Mouse (Mus musculus): ENCODE results near the gene 1700013H16Rik. TPM values are rescaled to one million over a fixed set of nuclear protein-coding genes. Genes with fewer than 3 reads are reported as not detected.
"Not testable (repeated sequence)": the region's sequence is repeated elsewhere in the genome, so short reads cannot be mapped to it uniquely, and the experiment has no call there.

Gene 1700013H16Rik
- not detected in 2 replicates for polyA plus RNA-seq (2012; rRNA removed)

DNA sequence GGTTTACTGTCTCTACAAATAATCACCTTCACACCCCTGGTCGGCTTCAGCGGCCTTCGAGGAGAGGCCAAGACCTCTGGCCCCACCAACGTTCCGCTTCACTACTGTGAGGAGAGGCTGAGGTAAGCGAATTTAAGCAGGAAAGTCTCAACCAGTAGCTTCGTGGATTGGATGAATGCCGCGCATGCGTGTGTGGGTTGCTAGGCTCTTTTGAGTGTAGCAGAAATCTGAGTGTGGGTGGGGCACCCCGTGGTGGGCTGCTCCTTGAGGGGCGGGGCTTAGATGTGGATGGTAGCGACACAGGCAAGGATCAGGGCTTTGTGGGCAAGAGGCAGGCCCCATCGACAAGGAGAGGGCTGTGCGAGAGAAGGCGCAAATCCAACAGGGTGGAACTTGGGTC, at the start of gene 1700013H16Rik:
Gene 1700013H16Rik (minus strand): TSS at position 96 of the 400 bp plus-strand sequence.
- no peak for DNase-seq (ENCODE audit: low spot score)

DNA sequence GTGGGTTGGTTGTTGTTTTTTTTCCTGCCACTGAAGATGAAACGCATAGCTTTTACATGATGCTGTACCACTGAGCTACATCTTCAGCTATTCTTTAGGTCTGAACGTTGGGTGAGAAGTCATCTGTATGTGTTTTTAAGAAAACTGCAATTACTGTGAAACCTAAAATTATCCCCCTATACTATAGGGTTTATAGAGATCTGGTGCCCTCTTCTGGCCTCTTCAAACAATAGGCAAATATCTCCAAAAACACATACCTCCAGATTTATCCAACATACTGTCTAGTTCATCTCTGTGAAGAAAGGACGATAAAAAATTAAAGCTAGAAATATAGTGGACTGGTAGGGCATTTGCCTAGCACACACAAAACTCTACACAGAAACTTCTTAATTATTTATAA, 41.4 kb upstream of the 1700013H16Rik start:
- no peak for DNase-seq (ENCODE audit: low spot score)

DNA sequence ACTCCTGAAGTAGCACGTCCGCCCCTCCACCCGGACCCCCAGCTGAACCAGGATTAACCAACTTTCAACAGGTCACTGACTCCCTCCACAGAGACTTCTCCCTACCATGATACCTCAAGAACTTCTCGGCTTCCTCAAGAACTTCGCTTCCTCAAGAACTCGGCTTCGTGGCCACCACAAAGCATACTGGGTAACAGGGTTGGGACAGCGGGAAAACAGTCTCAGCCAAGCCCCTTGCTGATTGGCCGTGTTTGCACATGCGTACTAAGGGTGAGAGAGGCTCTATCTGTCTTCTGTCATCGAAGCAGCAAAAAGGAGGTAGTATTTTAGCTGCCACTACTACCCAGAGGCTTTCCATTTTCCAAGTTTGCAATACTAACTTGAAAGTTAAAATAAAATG, 39.9 kb upstream of the 1700013H16Rik start, which contains the start of gene Xlr:
Gene Xlr (minus strand): TSS at position 188 of the 400 bp plus-strand sequence.
- not testable (repeated sequence) for DNase-seq (ENCODE audit: low spot score)

DNA sequence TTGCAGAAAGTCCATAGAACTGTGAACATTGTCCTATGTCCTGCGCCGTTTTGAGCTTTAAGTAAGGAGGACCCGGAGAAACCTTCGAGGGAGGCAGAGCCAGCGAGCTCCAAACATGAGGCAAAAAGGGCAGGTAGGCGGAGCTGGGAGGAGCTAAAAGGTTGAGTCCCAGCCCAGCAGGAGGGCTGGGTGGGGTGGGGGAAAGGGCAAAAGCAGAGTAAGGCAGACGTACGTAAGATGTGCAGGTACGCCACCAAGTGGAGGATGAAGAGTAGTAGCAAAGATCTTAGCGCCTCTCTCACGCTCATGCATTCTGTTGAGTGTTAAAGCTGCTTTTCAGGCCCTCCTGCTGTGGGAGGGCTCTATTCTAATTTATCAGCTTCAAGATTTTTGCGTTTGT, 18.6 kb upstream of the 1700013H16Rik start, which contains the start of gene Zfp36l3:
Gene Zfp36l3 (minus strand): TSS at position 119 of the 400 bp plus-strand sequence.
- no peak for DNase-seq (ENCODE audit: low spot score)

DNA sequence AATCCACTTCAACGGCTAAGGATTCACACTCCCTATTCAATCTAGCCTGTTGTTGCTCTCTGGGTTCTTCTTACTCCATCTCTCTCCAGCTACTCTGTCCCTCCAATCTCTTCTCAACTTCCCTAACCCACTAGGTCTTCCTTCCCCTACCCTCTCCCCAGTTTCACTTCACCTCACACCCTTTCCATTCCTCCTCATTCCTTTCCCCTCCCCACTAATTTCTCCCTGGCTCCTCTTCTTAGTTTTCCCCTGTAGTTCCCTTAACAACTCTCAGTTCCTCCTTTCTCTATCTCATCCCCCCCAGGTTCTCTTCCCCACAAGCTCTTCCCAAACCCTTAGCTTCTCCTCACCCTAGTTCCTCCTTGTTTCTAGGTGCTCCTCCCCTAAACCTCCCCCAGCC, 4.8 kb downstream of the 1700013H16Rik start:
- no peak for DNase-seq (ENCODE audit: low spot score)

DNA sequence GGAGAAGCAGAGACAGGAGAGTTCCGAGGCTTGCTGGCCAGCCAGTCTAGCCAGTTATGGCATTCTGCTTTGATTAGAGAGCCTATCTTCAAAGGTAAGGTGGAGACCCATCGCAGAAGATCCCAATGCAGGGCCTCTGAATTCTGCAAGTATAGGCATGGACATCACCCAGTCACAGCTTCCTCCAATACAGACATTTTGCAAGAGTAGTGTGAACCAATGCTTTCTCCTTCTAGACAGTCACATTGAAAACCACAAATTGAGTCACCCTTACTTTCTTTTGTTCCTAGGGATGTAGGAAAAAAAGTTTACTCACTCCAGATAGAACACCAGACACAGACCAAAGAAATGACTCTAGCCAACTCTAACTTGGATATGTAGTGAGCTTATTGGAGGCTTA, 28.7 kb downstream of the 1700013H16Rik start:
- no peak for DNase-seq (ENCODE audit: low spot score)

DNA sequence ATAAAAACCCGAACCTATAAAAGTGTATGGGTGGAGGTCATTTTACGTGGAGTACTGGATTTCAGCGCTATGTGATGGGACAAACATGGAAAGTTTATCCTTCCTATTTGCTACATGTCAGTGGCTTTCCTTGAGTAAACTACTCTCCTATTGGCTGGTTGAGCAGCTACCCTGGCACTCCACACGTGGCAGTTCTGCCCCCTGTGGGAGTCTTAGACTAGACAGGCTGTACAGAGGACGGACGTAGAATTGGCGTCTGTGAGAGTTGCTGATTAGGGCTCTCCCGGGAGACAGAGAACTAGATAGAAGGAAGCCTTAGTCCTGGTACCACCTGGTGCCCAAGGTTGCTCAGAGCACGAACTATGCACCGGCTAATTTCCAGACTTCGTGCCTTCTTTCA, 33.0 kb downstream of the 1700013H16Rik start, which contains the start of gene 4930502E18Rik:
Gene 4930502E18Rik (plus strand): TSS at position 231 of the 400 bp plus-strand sequence.
- DNase-seq (ENCODE audit: low spot score) = no peak

DNA sequence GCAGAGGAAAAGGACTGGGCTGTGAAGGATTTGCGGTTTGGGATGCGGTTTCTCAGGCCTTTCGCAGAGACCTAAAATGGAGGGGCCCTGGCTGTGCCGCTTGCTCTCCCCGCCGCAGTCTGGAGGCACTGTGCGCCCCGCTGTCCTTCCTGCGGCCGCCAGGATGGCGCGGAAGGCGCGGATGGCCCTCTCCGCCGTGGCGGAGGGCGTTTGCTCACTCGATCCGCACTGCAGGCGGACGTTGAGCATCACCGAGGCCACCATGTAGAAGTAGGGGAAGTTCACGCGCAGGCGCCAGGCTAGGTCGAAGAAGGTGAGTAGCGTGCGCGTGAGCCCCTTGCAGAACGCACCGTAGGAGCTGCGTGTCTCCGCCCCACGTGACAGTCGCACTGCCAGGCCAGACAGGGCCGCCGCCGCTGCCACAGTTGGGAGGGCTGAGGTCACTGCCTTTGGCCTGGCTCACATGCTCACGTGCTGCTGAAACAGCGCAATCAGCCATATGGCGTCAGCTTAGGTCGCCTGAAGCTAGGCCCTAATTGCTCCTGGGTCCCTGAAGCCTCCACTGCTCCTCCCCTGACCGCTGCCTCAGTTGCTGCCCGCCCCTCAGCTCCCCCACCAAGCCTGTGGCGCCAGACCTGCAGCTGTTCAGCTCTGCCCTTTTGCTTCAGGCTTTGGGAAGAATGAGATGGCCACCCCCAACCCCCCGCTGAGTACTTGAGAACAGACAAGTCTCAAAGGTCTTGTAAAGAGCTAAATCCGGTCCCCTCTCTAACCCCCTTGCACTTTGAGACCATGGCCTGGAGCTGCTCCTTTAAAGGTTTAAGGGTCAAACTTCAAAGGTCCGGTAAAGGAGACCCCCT, 41.1 kb downstream of the 1700013H16Rik start:
- DNase-seq (ENCODE audit: low spot score) = no peak

DNA sequence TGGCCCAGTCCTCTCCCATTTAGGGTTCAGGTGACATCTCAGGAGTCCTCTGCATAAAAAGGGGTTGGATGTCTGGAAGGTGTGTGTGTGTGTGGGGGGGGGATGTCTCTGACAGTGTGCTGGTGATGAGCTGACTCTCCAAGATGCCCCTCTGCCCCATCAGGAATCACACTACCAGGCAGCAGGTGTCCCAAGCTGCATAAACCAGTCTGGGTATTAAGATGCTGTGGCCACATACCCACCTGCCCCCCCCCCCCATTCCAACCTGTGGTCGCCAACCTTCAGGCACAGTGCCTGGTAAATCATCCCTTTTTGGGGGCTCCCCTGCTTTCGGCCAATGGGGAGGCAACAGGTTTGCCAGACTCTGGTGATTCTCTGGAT, 41.7 kb downstream of the 1700013H16Rik start:
- DNase-seq (ENCODE audit: low spot score) = no peak

DNA sequence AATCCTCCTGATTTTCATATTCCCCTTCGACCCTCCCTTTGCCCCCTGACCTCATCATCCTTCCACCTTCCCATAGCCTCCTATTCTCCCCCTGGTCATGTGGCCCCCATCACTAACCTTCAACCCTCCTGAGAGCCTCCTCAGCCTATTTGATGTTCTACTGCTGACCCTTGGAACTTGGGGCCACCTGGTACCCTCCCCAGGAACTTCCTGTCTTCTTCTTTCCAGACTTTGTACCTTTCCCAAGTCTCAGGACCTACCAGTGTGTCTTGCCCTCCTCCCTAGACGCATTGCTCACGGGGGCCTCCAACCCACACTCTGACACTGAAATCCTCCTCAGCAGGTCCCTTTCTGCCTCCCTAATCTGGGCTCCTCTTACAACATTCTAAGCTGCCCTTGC, 55.0 kb downstream of the 1700013H16Rik start:
- DNase-seq (ENCODE audit: low spot score) = no peak

DNA sequence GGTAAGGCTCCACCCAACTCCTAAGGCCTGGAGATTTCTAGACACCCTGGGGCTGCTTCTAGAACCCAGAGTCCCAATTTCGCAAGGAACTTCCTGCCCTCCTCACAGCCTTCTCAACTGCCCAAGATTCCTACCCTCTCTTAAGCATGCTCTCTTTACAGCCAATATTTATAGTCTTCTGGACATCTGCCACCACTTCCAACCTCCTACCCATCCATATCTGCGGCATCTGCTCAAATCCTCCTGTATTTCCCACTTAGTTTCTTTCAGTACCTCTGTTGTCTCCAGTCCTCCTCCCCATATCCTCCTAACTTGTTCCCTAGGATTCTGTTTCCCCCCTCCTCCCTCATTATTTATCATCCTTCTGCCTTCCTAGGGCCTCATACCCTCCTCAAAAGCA, 58.4 kb downstream of the 1700013H16Rik start:
- no peak for DNase-seq (ENCODE audit: low spot score)

DNA sequence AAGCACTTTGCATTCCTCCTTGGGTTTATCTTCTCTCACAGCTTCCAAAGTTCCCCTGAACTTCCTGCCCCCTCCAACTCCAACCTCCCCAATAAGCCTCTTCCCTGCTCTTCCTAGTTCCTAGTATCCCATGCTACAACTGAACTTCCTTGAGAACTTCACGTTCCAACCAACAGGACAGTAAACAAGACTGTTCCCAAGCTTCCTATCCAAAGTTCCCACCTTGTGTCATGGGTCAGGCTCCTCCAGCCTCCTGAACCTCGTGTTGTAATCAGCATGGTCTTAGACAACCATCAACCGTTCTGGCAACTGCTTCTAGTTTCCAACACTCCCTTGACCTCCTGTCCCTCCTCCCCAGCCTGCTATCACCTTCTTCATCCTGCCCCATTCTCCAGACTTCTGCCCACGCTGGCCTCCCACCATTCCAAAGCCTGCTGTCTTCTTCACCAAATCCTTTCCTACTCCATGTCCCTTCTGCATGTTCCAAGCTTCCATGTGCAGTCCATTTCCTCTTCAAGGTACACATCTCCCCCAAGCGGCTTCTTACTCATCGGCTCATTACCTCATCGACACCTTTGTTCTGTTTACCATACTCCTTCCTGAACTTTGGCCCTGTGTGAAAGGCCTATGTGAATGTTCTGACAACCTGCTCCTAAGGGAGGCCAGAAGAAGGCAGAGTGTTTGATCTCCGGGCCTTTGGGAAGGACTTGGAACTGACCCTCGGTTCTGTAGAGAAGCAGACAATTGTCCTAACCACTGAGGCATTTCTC, 63.4 kb downstream of the 1700013H16Rik start:
- no peak for DNase-seq (ENCODE audit: low spot score)

DNA sequence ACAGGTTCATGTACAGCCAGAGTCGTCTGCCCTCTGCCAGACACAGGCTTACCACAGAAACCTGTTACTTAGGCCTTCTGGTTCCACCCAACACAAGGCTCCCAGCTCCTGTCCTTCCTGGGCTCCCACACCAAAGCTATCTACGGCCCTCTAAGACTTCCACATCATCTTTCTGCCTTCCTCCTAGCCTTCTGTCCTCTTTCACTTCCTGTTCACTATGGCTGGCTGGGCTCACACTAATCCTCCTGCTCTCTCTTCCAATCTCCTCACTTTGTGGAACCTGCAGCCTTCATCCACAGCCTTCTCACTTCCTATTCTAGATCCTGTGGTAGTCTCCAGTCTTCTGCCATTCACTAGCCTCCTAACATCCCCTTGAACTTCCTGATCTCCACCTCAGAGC, 64.5 kb downstream of the 1700013H16Rik start:
- DNase-seq (ENCODE audit: low spot score) = no peak

Other genes starting within 250 kb of the 1700013H16Rik start
- gene Rtl8c, start 149.8 kb downstream of the 1700013H16Rik start, polyA plus RNA-seq (2012; rRNA removed) = 42.6 and 46.4 TPM in 2 replicates
- gene Gm14597, start 148.9 kb downstream of the 1700013H16Rik start, polyA plus RNA-seq (2012; rRNA removed) = not detected in 2 replicates
- 59.1 and 59.8 TPM in 2 replicates for gene Rtl8a, start 114.1 kb downstream of the 1700013H16Rik start, polyA plus RNA-seq (2012; rRNA removed)
- 71.0 and 76.2 TPM in 2 replicates for gene Rtl8b, start 87.4 kb downstream of the 1700013H16Rik start, polyA plus RNA-seq (2012; rRNA removed)
- gene 4930502E18Rik, start 33.0 kb downstream of the 1700013H16Rik start, polyA plus RNA-seq (2012; rRNA removed) = not detected in 2 replicates
- 0.04 TPM in 1 of 2 replicates, not detected in the other for gene Zfp36l3, start 18.6 kb upstream of the 1700013H16Rik start, polyA plus RNA-seq (2012; rRNA removed)
- gene Xlr, start 39.9 kb upstream of the 1700013H16Rik start, polyA plus RNA-seq (2012; rRNA removed) = 1.2 and 2.2 TPM in 2 replicates